Mouse (Mus musculus) hindbrain, embryonic 11.5 days (tissue): ENCODE data around the gene Rpl10a. TPM values are rescaled to one million over a fixed set of nuclear protein-coding genes. Genes with fewer than 3 reads are reported as not detected.

Experiments
- ATAC-seq: fragments of 200-750 bp; cut with Nextera tagmentation; 2 replicates; pipeline ENCODE4 v1.8.0; 2017; ENCODE audit warnings: mild to moderate bottlenecking, moderate TSS enrichment, moderate library complexity; ENCODE audit not compliant: low FRiP score
- DNase-seq: peaks from one replicate; pipeline ENCODE4 v3.0.0-alpha.2; 2015; ENCODE audit warnings: low spot score
- H3K27ac ChIP-seq: fragments of 300-500 bp; sonication (generic); 2 replicates; pipeline ENCODE4 v1.5.1; 2014; ENCODE audit warnings: mild to moderate bottlenecking, low read depth, low read length
- H3K27me3 ChIP-seq: fragments of 300-500 bp; sonication (generic); 2 replicates; pipeline ENCODE4 v1.6.1; 2014; ENCODE audit warnings: mild to moderate bottlenecking, low read length, moderate library complexity, mixed read lengths; ENCODE audit not compliant: control insufficient read depth, insufficient read depth
- H3K36me3 ChIP-seq: fragments of 300-500 bp; sonication (generic); 2 replicates; pipeline ENCODE4 v1.6.1; 2014; ENCODE audit warnings: mild to moderate bottlenecking, low read length, moderate library complexity, mixed read lengths; ENCODE audit not compliant: control insufficient read depth, insufficient read depth
- H3K4me1 ChIP-seq: fragments of 300-500 bp; sonication (generic); replicated peaks from 2 replicates; pipeline ENCODE4 v1.6.1; 2014; ENCODE audit warnings: low read length, mixed read lengths; ENCODE audit not compliant: control insufficient read depth, insufficient read depth
- H3K4me2 ChIP-seq: fragments of 300-500 bp; sonication (generic); replicated peaks from 2 replicates; pipeline ENCODE4 v1.6.1; 2014; ENCODE audit warnings: mild to moderate bottlenecking, low read depth, low read length
- H3K4me3 ChIP-seq: fragments of 300-500 bp; sonication (generic); 2 replicates; pipeline ENCODE4 v1.5.1; 2014; ENCODE audit warnings: low read depth, low read length
- H3K9ac ChIP-seq: fragments of 300-500 bp; sonication (generic); 2 replicates; pipeline ENCODE4 v1.6.1; 2014; ENCODE audit warnings: low read depth, low read length
- H3K9me3 ChIP-seq: fragments of 300-500 bp; sonication (generic); 2 replicates; pipeline ENCODE4 v1.6.1; 2016; ENCODE audit warnings: low read length; ENCODE audit not compliant: control insufficient read depth
- WGBS: fragments of 180-500 bp; shearing (Covaris S2); extraction: QIAGEN DNeasy Blood & Tissue Kit; methylation state at CpG from one replicate; pipeline ENCODE4 v1.1.7; 2014; 5-methylcytosine and 5-hydroxymethylcytosine counted together
- polyA plus RNA-seq: library from polyadenylated mRNA; unstranded; fragments of >200 nt; fragmentation: Nextera tagmentation; extraction: Ambion mirVana; gene quantifications from 2 replicates; pipeline ENCODE4 v1.2.1, GENCODE M21; 2014

Rpl10a gene
- polyA plus RNA-seq, 1 experiment from 2014 or later = 475 TPM

DNA sequence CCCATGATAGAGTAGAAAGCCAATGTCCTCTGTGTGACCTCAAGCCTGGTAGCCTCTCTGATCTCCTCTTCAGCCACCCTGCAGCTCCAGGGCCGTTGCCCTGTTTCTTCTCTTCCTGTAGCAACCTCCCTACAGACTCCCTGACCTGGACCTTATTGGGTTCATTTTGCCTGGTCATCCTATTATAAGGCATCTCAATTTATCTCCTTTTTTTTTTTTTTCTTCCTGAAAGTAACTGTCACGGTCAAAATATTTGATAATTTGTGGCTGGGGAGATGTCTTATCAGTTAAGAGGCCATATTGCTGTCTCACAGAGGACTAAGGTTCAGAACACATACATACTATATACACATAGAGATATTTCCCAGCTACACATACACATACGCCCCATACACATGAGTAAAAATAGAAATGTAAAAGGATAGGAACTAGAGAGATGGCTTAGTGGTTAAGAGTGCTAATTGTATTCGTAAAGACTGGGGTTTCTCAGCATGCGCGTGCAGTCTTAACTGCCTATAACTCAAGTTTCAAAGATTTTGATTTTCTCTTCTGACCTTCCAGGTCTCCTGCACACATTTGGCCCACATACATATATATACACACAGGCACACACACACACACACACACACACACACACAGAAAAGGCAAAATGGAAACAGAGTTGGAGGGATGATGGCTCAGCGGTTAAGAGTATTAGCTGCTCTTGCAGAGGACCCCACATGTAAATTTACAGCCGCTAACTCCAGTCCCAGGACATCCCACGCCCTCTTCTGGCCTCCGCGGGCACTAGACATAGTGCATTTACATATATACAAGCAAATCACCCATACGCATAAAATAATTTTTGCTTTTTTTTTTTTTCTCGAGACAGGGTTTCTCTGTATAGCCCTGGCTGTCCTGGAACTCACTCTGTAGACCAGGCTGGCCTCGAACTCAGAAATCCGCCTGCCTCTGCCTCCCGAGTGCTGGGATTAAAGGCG, 15.7 kb upstream of the Rpl10a start:
- Histone ChIP-seq H3K9ac (no peak overlapping the region), H3K4me1 (peaks cover 3% of the 10 kb centered on the region; the same call in 1 of the 2 replicates)

DNA sequence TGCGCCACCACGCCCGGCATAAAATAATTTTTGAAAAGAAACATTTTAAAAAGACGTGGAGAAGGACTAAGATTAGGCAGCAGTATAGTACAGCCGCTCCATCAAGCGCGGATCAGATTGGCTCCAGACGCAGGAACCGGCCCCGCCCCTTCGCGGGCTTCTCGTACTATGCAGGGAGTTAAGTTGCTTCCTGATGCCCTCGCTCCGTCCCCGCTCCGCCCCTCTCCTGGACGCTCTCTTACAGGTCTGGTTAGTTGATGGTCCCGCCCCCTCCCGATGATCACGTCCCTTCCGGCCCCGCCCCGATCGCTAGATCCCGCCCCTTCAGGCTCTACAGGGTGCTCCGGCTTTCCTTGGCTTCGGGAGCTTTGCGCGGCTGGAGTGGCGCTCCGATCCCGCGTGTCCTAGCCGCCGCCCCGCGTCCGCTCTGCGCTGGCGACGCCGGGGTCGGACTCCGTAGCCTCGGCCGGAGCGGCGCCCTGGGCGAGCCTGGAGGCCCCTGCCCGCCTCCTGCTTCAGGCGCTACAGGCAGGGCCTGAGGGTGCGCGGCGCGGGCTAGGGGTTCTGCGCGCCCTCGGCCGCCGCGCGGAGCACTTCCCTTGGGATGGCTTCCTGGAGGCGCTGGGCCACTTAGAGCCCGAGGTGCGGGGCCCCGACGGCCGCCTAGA, 14.9 kb upstream of the Rpl10a start, which contains the start of gene Fance:
Gene Fance (plus strand): TSS at position 308 of the 668 bp plus-strand sequence.
- H3K36me3 ChIP-seq = peaks cover 4% of the 10 kb centered on the region; the same call in 1 of the 2 replicates
- H3K4me1 ChIP-seq = 0 out of 2 replicates have a peak, but pooled peaks cover 3% of the 10 kb centered on the region
- H3K27me3 ChIP-seq = no peaks in the 10 kb centered on the region
- ATAC-seq = peak; percentile 99
- peak within 1 kb of the TSS; percentile 92 for H3K9ac ChIP-seq
- no peaks in the 10 kb centered on the region for H3K9me3 ChIP-seq
- peak within 1 kb of the TSS; percentile 94 for H3K4me2 ChIP-seq
- H3K27ac ChIP-seq = peak within 1 kb of the TSS; percentile 75
- peak within 1 kb of the TSS; percentile 81 for H3K4me3 ChIP-seq
- WGBS = under 1% methylated on average over 68 of the region's 69 CpGs
- peak; percentile 99 for DNase-seq

More for the DNA sequence above, 15.7 kb upstream of the Rpl10a start:
- ATAC-seq (peak; percentile 39; the same call in 1 of the 2 replicates), DNase-seq (peak; percentile 52)
- Histone ChIP-seq H3K4me3 (peak overlapping the region; percentile 81), H3K27ac (no peak overlapping the region), H3K36me3 (no peaks in the 10 kb centered on the region), H3K27me3 (no peaks in the 10 kb centered on the region), H3K9me3 (no peaks in the 10 kb centered on the region), H3K4me2 (peak overlapping the region; percentile 23; the same call in 1 of the 2 replicates)
- 28% methylated on average over 17 of the region's 17 CpGs for WGBS

DNA sequence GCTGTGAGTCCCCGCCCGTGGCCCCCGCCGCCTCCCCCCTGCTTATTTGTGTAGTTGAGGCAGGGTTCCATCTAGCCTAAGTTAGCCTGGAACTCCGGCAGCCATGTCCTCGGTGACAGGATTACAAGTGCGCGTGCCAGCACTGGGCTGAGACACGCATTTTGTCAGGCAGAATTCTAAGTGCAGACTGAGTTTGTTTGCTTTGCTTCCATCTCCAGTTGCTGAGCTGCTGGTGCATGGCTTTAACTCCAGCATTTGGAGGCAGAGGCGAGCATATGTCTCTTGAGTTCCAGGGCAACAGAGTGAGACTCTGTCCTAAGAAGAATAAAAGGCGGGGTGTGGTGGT, 14.4 kb upstream of the Rpl10a start:
- Histone ChIP-seq H3K4me1 (0 out of 2 replicates have a peak, but pooled peaks cover 3% of the 10 kb centered on the region), H3K4me2 (peak overlapping the region; percentile 94), H3K36me3 (peaks cover 4% of the 10 kb centered on the region; the same call in 1 of the 2 replicates), H3K4me3 (peak overlapping the region; percentile 81), H3K9me3 (no peaks in the 10 kb centered on the region), H3K27ac (peak overlapping the region; percentile 75), H3K9ac (peak overlapping the region; percentile 92), H3K27me3 (no peaks in the 10 kb centered on the region)
- DNase-seq (no peak), ATAC-seq (peak; percentile 30; the same call in 1 of the 2 replicates)
- WGBS = under 1% methylated on average over 11 of the region's 11 CpGs

DNA sequence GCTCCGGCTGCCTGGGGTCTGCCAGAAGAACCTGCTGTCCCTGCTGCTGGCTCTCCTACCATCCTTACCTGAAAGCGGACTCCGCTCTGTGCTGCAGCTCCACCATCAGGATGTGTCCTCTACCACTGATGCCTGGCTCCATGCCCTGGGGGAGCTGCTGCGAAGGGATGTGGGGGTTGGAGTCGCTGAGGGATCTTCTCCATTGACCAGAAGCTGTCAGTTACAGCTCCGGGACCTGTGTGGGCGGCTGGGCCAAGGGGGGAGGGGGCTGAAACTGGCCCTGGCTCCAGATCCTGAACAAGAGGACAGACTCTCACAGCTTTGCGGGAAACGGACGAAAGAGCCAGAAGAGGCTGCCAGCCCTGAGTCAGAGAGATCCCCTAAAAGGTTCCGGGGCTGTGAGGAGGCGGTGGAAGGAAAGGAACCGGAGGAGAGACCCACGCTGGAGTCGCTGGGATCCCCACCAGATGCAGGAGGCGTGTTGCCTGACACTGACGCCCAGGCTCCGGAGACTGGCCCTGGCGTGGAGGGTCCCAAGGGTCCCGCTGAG, 12.6 kb upstream of the Rpl10a start:
- 76% methylated on average over 20 of the region's 20 CpGs for WGBS
- Histone ChIP-seq H3K9ac (no peak overlapping the region), H3K9me3 (no peaks in the 10 kb centered on the region), H3K27me3 (no peaks in the 10 kb centered on the region), H3K27ac (no peak overlapping the region), H3K4me3 (no peak overlapping the region), H3K4me1 (0 out of 2 replicates have a peak, but pooled peaks cover 3% of the 10 kb centered on the region), H3K4me2 (no peak overlapping the region), H3K36me3 (peaks cover 4% of the 10 kb centered on the region; the same call in 1 of the 2 replicates)
- no peak for DNase-seq
- ATAC-seq = no peak

DNA sequence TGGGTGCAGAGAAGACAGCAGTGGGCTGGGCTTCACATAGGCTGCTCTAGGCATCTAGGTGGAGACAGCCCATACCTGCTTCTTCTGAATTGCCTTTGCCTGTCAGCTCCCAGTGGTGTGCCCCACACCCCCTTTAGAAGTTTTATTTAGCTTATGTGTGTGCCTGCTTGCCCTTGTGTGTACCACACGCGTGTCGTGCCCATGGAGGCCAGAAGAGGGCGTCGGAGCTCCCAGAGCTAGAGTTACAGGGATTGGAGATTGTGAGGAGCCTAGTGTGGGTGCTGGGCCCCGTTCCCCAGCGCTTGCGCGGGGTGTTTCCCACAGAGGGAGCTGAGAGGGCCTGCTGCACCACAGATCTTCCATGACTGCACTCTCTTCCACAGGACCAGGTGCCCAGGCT, 11.8 kb upstream of the Rpl10a start:
- Histone ChIP-seq H3K27ac (no peak overlapping the region), H3K9me3 (no peaks in the 10 kb centered on the region), H3K4me2 (no peak overlapping the region), H3K27me3 (no peaks in the 10 kb centered on the region), H3K4me3 (no peak overlapping the region), H3K9ac (no peak overlapping the region), H3K36me3 (peaks cover 4% of the 10 kb centered on the region; the same call in 1 of the 2 replicates), H3K4me1 (0 out of 2 replicates have a peak, but pooled peaks cover 3% of the 10 kb centered on the region)
- ATAC-seq = no peak
- no peak for DNase-seq
- 89% methylated on average over 9 of the region's 9 CpGs for WGBS

DNA sequence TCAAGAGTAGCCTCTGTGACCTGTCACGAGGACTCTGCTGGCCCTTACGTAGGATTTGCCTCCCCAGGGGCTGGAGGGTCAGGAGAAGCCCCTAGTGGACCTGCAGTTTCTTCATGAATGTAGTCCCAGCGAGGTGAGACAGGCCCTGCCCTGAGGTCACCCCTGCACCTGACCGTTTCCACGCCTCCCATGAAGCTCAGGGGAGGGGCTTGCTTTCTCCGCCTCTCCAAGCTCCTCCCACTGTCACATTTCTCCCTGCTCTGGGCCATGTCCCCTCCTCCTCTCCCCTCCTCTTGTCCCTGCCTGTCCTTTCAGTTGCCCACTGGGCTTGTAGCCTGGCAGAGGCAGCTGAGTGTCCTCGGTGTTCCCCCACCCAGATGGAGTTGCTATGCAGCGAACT, 11.2 kb upstream of the Rpl10a start:
- DNase-seq (no peak), ATAC-seq (no peak)
- H3K27ac ChIP-seq = no peak overlapping the region
- peaks cover 4% of the 10 kb centered on the region; the same call in 1 of the 2 replicates for H3K36me3 ChIP-seq
- WGBS = 63% methylated on average over 8 of the region's 8 CpGs
- 0 out of 2 replicates have a peak, but pooled peaks cover 3% of the 10 kb centered on the region for H3K4me1 ChIP-seq
- H3K27me3 ChIP-seq = no peaks in the 10 kb centered on the region
- H3K9ac ChIP-seq = no peak overlapping the region
- H3K4me2 ChIP-seq = no peak overlapping the region
- no peaks in the 10 kb centered on the region for H3K9me3 ChIP-seq
- H3K4me3 ChIP-seq = no peak overlapping the region

DNA sequence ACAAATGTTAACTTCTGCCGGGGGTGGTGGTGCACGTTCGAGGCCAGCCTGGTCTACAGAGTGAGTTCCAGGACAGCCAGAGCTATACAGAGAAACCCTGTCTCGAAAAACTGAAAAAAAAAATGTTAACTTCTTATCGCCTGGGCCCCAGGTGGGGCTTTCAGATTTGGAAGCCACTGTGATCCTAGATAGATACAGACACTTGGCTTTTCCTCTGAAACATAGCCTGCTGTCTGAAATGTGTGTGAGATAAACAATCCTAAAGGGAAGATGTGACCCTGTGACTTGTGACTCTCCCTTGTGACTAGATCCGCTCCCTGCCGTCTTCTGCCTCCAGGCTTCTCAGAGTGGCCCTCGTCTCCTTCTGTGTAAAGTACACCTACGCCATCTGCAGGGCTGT, 10.5 kb upstream of the Rpl10a start:
- Histone ChIP-seq H3K4me2 (no peak overlapping the region), H3K27ac (no peak overlapping the region), H3K4me3 (no peak overlapping the region), H3K9ac (no peak overlapping the region), H3K4me1 (0 out of 2 replicates have a peak, but pooled peaks cover 3% of the 10 kb centered on the region), H3K36me3 (peaks cover 4% of the 10 kb centered on the region; the same call in 1 of the 2 replicates), H3K27me3 (no peaks in the 10 kb centered on the region), H3K9me3 (no peaks in the 10 kb centered on the region)
- WGBS = 87% methylated on average over 9 of the region's 9 CpGs
- no peak for ATAC-seq
- DNase-seq = no peak

DNA sequence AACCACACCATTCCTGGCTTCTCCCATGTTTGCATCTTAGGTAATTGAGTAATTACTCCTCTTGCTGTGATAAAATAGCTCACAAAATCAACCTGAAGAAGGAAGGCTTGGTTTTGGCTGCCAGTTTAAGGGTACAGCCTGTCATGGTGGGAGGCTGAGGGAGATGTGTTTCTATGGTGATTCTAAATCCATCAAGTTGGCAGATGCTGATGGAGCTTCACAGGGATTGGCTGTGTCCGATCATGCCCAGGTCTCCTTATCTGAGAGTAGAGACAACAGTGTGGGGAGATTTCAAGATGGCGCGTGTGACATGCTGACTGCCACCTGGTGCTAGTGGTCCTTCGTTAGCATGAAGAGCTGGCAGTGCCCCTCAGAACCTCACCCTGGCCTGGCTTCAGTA, 6.6 kb upstream of the Rpl10a start:
- 95% methylated on average over 4 of the region's 4 CpGs for WGBS

More for the DNA sequence above, 6.6 kb upstream of the Rpl10a start:
- Histone ChIP-seq H3K4me2 (no peak overlapping the region), H3K9me3 (no peaks in the 10 kb centered on the region), H3K36me3 (peaks cover 4% of the 10 kb centered on the region; the same call in 1 of the 2 replicates), H3K27me3 (no peaks in the 10 kb centered on the region), H3K4me3 (no peak overlapping the region), H3K9ac (no peak overlapping the region), H3K4me1 (no peaks in the 10 kb centered on the region), H3K27ac (no peak overlapping the region)
- no peak for ATAC-seq
- no peak for DNase-seq
